Mouse (Mus musculus): ENCODE data around the gene Gm20388. TPM values are rescaled to one million over a fixed set of nuclear protein-coding genes. Genes with fewer than 3 reads are reported as not detected.

Gm20388 gene
- polyA plus RNA-seq, 1 experiment from 2014 or later: 5.3 TPM

DNA sequence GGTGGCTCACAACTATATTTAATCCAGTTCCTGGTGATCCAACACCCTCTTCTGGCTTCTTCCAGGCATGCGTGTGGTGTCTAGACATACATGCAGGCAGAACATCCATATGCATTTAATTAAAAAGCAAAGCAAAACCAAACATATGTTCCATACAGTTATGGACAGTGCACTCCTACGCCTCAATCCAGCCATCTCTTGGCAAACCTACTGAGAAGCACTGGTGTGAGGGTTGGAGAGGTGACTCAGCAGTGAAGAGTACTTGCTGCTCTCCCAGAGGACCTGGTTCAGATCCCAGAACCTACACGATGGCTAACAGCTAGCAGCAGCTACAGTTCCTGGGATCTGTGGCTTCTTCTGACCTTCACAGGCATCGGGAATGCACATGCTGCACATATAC lies 4001.6 kb downstream of the Gm20388 start:
- peaks cover 64% of the 10 kb centered on the region for H3K36me3 ChIP-seq (ENCODE audit: control insufficient read depth, insufficient read depth, low read length)
- H3K4me3 ChIP-seq (ENCODE audit: low read depth, low read length): no peak overlapping the region
- H3K9ac ChIP-seq (ENCODE audit: low read depth, low read length): no peak overlapping the region
- H3K4me2 ChIP-seq: no peak overlapping the region
- DNase-seq (ENCODE audit: low spot score): no peak
- H3K4me1 ChIP-seq (replicated peaks; ENCODE audit: control insufficient read depth, insufficient read depth, low read length): no peaks in the 10 kb centered on the region
- H3K9me3 ChIP-seq (ENCODE audit: control insufficient read depth, low read length): no peaks in the 10 kb centered on the region
- 91% methylated on average over 4 of the region's 4 CpGs for WGBS
- no peak for ATAC-seq (replicated peaks; ENCODE audit: low FRiP score)
- H3K27me3 ChIP-seq (replicated peaks; ENCODE audit: control insufficient read depth, insufficient read depth, low read length): no peaks in the 10 kb centered on the region
- no peak overlapping the region for H3K27ac ChIP-seq (ENCODE audit: low read depth, low read length)

DNA sequence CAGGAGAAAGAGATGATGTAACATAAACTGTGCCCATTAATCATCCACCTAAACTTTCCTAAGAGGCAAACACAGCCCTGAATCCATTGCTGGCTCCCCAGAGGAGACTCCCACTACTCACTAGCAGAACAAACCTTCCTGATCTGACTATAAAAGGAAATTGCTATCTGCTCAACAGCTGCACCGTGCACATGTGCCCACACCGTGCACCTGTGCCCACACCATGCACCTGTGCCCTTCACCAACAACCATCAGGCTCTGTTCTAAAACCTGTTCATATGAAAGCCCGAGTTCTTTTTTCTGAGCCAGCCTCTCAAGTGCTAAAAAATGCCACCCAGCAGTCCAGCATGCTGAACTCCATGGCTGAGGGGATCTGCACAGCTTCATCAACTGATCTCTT lies 4004.0 kb downstream of the Gm20388 start:
- no peak overlapping the region for H3K27ac ChIP-seq (ENCODE audit: low read depth, low read length)
- ATAC-seq (replicated peaks; ENCODE audit: low FRiP score) (no peak), DNase-seq (ENCODE audit: low spot score) (no peak)
- 93% methylated on average over 3 of the region's 3 CpGs for WGBS
- no peaks in the 10 kb centered on the region for H3K27me3 ChIP-seq (replicated peaks; ENCODE audit: control insufficient read depth, insufficient read depth, low read length)
- no peaks in the 10 kb centered on the region for H3K4me1 ChIP-seq (replicated peaks; ENCODE audit: control insufficient read depth, insufficient read depth, low read length)
- no peak overlapping the region for H3K4me2 ChIP-seq
- H3K9me3 ChIP-seq (ENCODE audit: control insufficient read depth, low read length): no peaks in the 10 kb centered on the region
- no peak overlapping the region for H3K4me3 ChIP-seq (ENCODE audit: low read depth, low read length)
- H3K9ac ChIP-seq (ENCODE audit: low read depth, low read length): no peak overlapping the region
- peaks cover 61% of the 10 kb centered on the region for H3K36me3 ChIP-seq (ENCODE audit: control insufficient read depth, insufficient read depth, low read length)

DNA sequence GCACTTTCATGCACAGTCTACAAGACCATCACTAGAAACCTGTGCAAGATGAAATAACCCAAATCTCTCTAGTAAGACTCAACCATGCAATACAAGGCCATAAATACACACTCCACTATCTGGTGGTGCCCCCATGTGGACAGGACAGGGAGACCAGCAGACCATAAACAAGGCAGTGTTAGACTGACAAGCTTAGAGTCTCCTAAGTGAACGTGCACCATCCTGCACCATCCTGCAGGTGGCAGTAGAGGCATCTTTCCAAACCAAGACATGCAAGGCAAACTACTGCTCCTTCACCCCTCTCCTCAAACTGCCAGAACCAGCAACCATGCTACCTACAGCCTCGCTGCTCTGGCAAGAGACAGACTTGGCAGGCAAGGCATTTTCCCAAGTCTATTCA lies 4014.1 kb downstream of the Gm20388 start:
- ATAC-seq (replicated peaks; ENCODE audit: low FRiP score) (peak; percentile 76), DNase-seq (ENCODE audit: low spot score) (peak; percentile 62)
- no peak overlapping the region for H3K4me2 ChIP-seq
- 16% methylated on average over 2 of the region's 2 CpGs for WGBS
- H3K9ac ChIP-seq (ENCODE audit: low read depth, low read length): no peak overlapping the region
- H3K9me3 ChIP-seq (ENCODE audit: control insufficient read depth, low read length): no peaks in the 10 kb centered on the region
- no peaks in the 10 kb centered on the region for H3K27me3 ChIP-seq (replicated peaks; ENCODE audit: control insufficient read depth, insufficient read depth, low read length)
- H3K36me3 ChIP-seq (ENCODE audit: control insufficient read depth, insufficient read depth, low read length): peaks cover 39% of the 10 kb centered on the region
- no peak overlapping the region for H3K4me3 ChIP-seq (ENCODE audit: low read depth, low read length)
- H3K27ac ChIP-seq (ENCODE audit: low read depth, low read length): no peak overlapping the region
- no peaks in the 10 kb centered on the region for H3K4me1 ChIP-seq (replicated peaks; ENCODE audit: control insufficient read depth, insufficient read depth, low read length)

DNA sequence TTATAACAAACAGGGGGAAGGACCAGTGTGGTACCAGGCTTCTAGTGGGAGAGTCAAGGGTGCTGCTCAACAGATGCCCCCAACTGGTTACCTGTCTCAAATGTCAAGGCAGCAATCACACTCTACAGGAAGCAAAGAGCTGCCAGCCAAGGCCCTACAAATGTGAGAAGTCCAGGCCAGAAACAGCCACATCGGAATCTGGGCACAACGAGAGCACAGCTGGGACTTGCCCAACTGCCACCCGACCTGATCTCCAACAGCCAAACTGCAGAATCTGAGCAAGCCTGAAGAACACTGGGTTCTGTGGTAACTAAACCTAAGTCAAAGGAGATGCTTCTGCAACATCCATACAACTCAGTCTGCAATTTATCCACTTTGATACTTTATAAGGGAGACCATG lies 4015.0 kb downstream of the Gm20388 start:
- 88% methylated on average over 3 of the region's 3 CpGs for WGBS
- ATAC-seq (replicated peaks; ENCODE audit: low FRiP score): no peak
- H3K27me3 ChIP-seq (replicated peaks; ENCODE audit: control insufficient read depth, insufficient read depth, low read length): no peaks in the 10 kb centered on the region
- H3K9me3 ChIP-seq (ENCODE audit: control insufficient read depth, low read length): no peaks in the 10 kb centered on the region
- no peak overlapping the region for H3K9ac ChIP-seq (ENCODE audit: low read depth, low read length)
- no peaks in the 10 kb centered on the region for H3K4me1 ChIP-seq (replicated peaks; ENCODE audit: control insufficient read depth, insufficient read depth, low read length)
- no peak overlapping the region for H3K4me3 ChIP-seq (ENCODE audit: low read depth, low read length)
- no peak for DNase-seq (ENCODE audit: low spot score)
- H3K36me3 ChIP-seq (ENCODE audit: control insufficient read depth, insufficient read depth, low read length): peaks cover 37% of the 10 kb centered on the region
- H3K4me2 ChIP-seq: no peak overlapping the region
- H3K27ac ChIP-seq (ENCODE audit: low read depth, low read length): no peak overlapping the region

DNA sequence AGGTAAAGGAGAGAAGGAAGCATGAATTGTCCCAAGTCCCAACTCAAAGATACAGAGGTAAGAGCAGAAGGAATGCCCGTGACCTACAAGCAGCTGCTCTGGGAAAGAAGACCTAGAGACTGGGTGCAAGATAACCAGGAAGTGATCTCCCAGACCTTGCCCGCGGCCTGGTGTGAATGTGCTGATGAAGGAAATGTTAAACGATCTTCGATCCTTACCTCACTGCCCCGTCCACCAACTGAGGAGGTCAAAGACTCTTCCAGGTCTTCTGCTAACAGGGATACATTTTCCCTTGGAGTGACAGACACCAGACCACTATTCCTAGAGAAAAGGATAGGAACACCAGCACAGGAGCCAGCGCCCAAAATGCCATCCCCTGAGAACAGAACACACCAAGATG lies 4018.4 kb downstream of the Gm20388 start:
- no peak for ATAC-seq (replicated peaks; ENCODE audit: low FRiP score)
- no peaks in the 10 kb centered on the region for H3K9me3 ChIP-seq (ENCODE audit: control insufficient read depth, low read length)
- peaks cover 26% of the 10 kb centered on the region for H3K36me3 ChIP-seq (ENCODE audit: control insufficient read depth, insufficient read depth, low read length)
- H3K4me2 ChIP-seq: no peak overlapping the region
- H3K27ac ChIP-seq (ENCODE audit: low read depth, low read length): no peak overlapping the region
- DNase-seq (ENCODE audit: low spot score): no peak
- no peaks in the 10 kb centered on the region for H3K4me1 ChIP-seq (replicated peaks; ENCODE audit: control insufficient read depth, insufficient read depth, low read length)
- H3K4me3 ChIP-seq (ENCODE audit: low read depth, low read length): no peak overlapping the region
- no peaks in the 10 kb centered on the region for H3K27me3 ChIP-seq (replicated peaks; ENCODE audit: control insufficient read depth, insufficient read depth, low read length)
- 89% methylated on average over 7 of the region's 7 CpGs for WGBS
- H3K9ac ChIP-seq (ENCODE audit: low read depth, low read length): no peak overlapping the region

DNA sequence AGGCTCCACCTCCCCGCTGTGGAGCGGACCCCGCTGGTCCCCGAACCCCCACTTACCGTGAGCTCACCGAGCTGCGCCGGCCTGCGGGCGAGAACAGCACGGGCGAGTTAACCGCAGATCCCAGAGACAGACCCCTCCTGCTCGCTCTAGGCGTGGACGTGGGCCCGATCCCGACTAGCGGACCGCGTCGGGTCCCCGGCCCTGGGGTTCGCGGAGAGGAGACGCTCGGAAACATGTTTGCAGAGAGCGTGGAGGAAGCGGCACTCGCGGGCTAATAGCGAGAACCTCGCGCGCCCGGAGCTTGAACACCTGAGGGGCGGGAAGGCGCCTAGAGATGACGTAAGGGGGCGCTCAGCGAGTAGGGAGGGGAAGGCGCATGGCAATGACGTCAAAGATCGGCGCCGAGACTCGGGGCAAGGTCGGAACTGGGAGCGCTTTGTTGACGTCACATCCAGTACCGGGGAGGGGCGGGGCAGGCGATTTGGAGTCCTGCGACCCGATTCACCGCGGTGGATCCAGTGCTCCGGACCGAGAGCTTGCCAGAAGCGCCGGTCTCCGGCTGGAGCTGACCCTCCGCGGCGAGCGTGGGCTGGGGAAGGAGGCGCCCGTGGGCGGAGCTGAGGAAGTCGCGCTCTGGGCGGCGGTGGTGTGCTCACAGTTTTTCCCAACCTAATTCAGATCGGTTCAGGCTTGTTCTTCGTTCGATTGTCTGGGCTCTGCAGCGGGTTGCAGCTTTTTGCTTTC lies 4038.5 kb downstream of the Gm20388 start, which contains the start of gene Nup133:
TSS of gene Nup133 (minus strand) at position 324 of the 744 bp plus-strand sequence.
- WGBS: under 1% methylated on average over 77 of the region's 77 CpGs
- H3K36me3 ChIP-seq (ENCODE audit: control insufficient read depth, insufficient read depth, low read length): peaks cover 26% of the 10 kb centered on the region
- peaks cover 8% of the 10 kb centered on the region for H3K4me1 ChIP-seq (replicated peaks; ENCODE audit: control insufficient read depth, insufficient read depth, low read length)
- H3K9ac ChIP-seq (ENCODE audit: low read depth, low read length): peak within 1 kb of the TSS; percentile 75
- H3K27ac ChIP-seq (ENCODE audit: low read depth, low read length): peak within 1 kb of the TSS; percentile 78
- H3K27me3 ChIP-seq (replicated peaks; ENCODE audit: control insufficient read depth, insufficient read depth, low read length): no peaks in the 10 kb centered on the region
- ATAC-seq (replicated peaks; ENCODE audit: low FRiP score) (peak; percentile 81), DNase-seq (ENCODE audit: low spot score) (peak; percentile 99)
- H3K9me3 ChIP-seq (ENCODE audit: control insufficient read depth, low read length): no peaks in the 10 kb centered on the region
- H3K4me2 ChIP-seq: peak within 1 kb of the TSS; percentile 74
- peak within 1 kb of the TSS; percentile 83 for H3K4me3 ChIP-seq (ENCODE audit: low read depth, low read length)

DNA sequence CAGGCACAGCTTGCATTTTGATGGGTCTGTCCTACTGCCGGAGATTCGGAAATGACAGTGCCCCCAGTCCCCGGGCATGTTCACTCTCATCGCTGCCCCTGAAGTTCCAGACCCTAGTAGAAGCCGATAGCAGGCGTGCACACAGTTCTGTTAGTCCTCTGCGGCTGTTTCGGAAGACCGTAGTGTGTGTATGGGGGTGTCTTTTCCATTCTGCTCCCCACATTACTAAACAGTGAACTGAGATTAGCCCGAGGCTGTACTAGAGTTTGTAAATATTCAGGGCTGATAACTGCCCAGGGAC lies 4039.0 kb downstream of the Gm20388 start:
- peaks cover 29% of the 10 kb centered on the region for H3K36me3 ChIP-seq (ENCODE audit: control insufficient read depth, insufficient read depth, low read length)

DNA sequence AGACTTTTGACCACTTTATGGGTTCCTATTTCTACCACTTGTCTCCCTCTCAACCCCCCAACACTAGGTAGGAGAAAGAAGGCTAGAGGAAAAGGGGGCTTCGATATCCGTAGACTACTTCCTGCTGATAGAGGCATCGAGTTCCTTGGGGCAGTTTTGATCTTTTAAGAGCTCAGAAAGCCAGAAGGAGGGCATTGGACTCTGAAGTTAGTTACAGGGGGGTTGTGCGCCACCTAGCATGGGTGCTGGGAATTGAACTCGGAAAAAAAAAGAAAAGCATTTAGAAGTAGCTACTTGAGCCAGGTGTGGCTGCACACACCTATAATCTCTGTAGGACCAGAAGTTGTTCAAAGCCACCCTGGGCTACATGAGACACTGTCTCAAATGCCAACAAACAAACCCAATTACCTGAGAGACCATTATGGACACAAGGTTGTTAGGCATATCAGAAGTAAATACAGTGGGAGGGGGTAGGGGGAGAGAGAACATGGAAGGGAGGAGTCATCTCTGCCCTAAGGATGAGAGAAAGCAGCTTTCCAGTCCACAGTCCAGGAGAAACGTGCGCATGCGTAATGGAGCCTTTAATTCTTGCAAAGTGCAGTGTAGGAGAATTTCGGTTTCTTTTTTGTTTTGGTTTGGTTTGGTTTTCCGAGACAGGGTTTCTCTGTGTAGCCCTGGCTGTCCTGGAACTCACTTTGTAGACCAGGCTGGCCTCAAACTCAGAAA lies 4039.6 kb downstream of the Gm20388 start:
- DNase-seq (ENCODE audit: low spot score) (peak; percentile 53), ATAC-seq (replicated peaks; ENCODE audit: low FRiP score) (peak; percentile 38)
- WGBS: 34% methylated on average over 10 of the region's 10 CpGs
- peak overlapping the region; percentile 83 for H3K4me3 ChIP-seq (ENCODE audit: low read depth, low read length)
- H3K9ac ChIP-seq (ENCODE audit: low read depth, low read length): peak overlapping the region; percentile 75
- H3K9me3 ChIP-seq (ENCODE audit: control insufficient read depth, low read length): no peaks in the 10 kb centered on the region
- H3K4me2 ChIP-seq: peak overlapping the region; percentile 74
- peaks cover 8% of the 10 kb centered on the region for H3K4me1 ChIP-seq (replicated peaks; ENCODE audit: control insufficient read depth, insufficient read depth, low read length)
- no peaks in the 10 kb centered on the region for H3K27me3 ChIP-seq (replicated peaks; ENCODE audit: control insufficient read depth, insufficient read depth, low read length)
- H3K36me3 ChIP-seq (ENCODE audit: control insufficient read depth, insufficient read depth, low read length): peaks cover 28% of the 10 kb centered on the region
- peak overlapping the region; percentile 78 for H3K27ac ChIP-seq (ENCODE audit: low read depth, low read length)

More for the DNA sequence above, 4039.0 kb downstream of the Gm20388 start:
- WGBS: 1% methylated on average over 10 of the region's 10 CpGs
- H3K9ac ChIP-seq (ENCODE audit: low read depth, low read length): peak overlapping the region; percentile 75
- ATAC-seq (replicated peaks; ENCODE audit: low FRiP score): peak; percentile 33
- no peak for DNase-seq (ENCODE audit: low spot score)
- H3K4me1 ChIP-seq (replicated peaks; ENCODE audit: control insufficient read depth, insufficient read depth, low read length): peaks cover 8% of the 10 kb centered on the region
- H3K4me3 ChIP-seq (ENCODE audit: low read depth, low read length): peak overlapping the region; percentile 83
- H3K9me3 ChIP-seq (ENCODE audit: control insufficient read depth, low read length): no peaks in the 10 kb centered on the region
- peak overlapping the region; percentile 78 for H3K27ac ChIP-seq (ENCODE audit: low read depth, low read length)
- no peaks in the 10 kb centered on the region for H3K27me3 ChIP-seq (replicated peaks; ENCODE audit: control insufficient read depth, insufficient read depth, low read length)
- peak overlapping the region; percentile 74 for H3K4me2 ChIP-seq

DNA sequence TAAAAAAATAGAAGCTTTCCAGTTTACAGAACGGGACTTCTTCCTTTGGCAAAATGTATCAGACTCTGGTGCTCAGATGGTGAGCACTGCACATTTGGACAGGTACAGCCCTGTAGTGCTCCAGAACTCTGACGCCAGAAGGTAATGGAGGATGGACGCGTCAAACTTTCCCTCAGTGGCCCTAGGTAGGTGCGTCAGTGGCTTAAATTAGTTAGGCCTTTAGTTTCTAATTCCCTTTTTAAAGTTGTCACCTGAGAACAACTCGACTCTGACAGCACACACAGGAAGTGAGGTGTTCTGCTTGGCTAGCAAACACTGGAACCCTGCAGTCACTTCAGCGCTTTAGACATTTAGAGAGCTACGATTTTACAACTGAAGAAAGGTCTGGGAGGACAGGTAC lies 4043.0 kb downstream of the Gm20388 start:
- ATAC-seq (replicated peaks; ENCODE audit: low FRiP score): no peak
- WGBS: 87% methylated on average over 8 of the region's 8 CpGs
- H3K9me3 ChIP-seq (ENCODE audit: control insufficient read depth, low read length): no peaks in the 10 kb centered on the region
- H3K9ac ChIP-seq (ENCODE audit: low read depth, low read length): no peak overlapping the region
- peaks cover 37% of the 10 kb centered on the region for H3K36me3 ChIP-seq (ENCODE audit: control insufficient read depth, insufficient read depth, low read length)
- no peak overlapping the region for H3K4me3 ChIP-seq (ENCODE audit: low read depth, low read length)
- peaks cover 3% of the 10 kb centered on the region; the same call in 1 of the 2 replicates for H3K4me1 ChIP-seq (replicated peaks; ENCODE audit: control insufficient read depth, insufficient read depth, low read length)
- no peak for DNase-seq (ENCODE audit: low spot score)
- no peak overlapping the region for H3K27ac ChIP-seq (ENCODE audit: low read depth, low read length)
- no peak overlapping the region for H3K4me2 ChIP-seq
- H3K27me3 ChIP-seq (replicated peaks; ENCODE audit: control insufficient read depth, insufficient read depth, low read length): no peaks in the 10 kb centered on the region
